Mouse (Mus musculus) right cerebral cortex, postnatal 36 days (tissue): ENCODE data around the gene Yars.

Experiments used
- DNase-seq, 2 experiments: peaks; one replicate each; pipeline ENCODE4 v3.0.0; 2022; ENCODE audit warnings: low spot score in 2 of 2, mixed read lengths in 1 of 2

Yars gene

DNA sequence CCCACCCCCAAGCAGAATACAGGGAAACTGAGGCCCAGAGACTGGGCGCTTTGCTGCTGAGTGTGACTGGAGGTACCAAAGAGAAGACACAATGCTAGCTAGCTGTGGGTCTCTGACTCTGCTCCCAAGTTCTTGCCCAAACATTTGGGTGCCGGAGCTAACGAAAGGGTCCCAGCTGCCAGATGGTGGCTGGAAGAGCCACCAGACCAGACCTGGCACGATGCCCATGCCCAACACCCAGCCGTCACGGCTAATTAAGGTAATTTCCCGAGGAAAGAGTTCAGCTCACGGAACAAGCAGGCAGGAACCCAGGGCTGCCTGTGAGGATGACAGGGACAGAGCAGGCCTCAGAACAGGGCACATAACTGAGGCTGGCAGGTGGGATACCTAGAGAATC lies 38.4 kb downstream of the Yars start:
- no peak for DNase-seq

DNA sequence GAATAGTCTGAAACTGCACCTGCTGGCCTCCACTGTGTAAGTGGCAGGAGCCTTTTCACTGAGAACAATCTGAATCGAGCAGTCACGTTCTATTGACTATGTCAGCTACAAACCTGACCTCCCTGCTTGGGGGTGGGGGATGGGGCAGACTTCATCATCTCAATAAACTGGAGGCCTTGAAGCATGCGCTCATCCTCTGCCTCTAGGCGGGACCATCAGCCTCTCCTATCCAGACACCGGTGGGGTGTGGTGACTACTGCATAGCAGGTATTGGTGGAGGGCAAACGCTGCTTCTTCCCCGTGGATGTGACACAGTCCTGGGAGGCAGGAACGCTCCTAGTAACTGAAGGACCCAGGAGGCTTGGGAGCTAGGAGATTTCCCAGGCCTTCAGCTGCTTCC lies 41.4 kb downstream of the Yars start:
- no peak for DNase-seq

DNA sequence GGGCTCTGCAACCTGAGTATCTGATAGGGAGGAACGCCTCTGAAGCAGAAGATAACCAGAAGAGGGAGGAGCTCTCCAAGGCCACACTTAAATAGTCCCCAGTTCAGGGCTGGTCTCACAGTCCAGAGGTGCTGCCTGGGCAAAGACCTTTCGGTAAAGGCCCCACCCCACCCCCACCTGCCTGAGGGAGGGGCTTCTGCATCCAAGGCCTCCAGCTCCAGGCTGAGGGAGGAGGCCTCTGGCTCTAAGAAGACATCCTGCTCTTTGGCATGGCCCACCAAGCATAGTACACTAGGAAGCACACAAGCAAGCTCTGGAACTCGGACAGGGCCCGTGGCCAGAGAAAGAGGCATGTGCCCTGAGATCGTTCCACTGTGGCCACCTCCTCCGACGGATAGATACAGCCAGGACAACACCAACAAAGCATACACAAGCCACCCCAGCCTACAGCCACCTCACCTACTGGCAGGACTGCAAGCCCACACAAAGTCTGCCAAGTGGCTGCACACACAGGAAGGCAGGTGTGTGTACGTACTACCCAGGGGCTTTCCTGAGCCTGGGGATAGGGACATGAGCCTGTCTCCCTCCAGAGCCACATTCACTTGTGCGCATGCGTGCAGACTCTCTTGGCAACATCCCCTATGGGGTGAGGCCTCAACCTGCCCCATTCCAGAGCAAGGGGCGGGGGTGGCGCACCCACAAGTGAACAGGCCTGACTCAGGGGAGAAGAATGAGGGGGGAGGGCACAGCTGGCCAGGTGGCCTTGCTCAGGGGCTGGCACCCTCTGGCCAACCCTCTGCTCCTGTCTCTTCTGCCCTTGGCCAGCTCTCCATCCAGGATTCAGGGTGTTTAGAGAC lies 42.3 kb downstream of the Yars start:
- no peak for DNase-seq

DNA sequence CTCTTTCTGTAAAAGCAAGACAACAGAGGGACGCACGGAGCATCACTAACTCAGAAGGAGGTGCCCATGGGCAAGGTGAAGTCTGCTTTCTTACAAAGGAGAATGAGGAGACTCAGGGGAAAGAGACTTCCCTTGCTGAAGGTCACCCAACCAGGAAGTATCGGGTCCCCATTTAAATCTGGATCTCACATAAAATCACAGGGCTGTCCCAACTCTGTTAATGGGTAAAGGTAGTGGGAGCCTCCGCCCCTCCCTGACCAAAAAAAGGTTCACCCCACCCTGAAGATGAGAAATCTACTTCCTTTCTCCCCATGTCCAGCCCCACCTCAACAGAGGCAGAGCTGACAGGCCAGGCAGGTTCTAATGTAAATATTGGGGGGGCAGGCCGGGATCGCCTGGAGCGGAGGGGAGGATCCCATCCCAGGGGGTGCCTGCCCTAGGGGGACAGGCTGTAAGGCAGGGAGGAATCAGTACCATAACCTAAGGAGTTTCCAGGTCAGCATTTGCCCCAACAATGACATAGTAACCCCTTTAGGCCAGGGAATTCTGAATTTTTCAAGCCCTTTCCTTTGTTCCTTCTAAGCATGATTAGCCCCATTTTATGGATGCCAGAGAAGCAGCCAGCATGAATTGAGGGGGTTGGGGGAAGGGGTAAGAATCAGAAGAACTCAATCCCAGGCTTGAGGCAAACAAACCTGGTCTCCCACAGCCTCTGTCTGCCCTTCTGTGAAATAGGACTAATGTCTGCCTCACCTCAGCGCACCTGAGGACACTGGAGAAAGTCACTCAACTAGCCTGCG lies 43.2 kb downstream of the Yars start:
- DNase-seq, result no peak

DNA sequence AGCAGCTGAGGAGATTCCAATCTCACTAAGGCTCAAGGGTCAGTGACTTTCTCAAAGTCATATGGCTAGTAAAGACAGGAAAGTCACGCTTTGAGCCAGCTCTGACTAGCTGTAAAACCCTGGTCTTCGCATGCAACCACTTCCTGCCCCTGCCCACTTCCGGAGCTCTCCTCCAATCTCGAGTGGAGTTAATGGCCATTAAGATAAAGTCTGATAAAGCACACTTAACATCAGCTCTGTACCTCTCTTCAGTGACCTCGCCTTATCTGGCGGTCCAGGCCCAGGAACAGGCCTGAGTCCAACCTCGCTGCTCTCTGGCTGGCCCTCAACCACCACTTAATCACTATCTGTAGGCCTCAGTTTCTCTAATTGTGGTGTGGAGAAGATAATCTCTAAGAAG lies 44.9 kb downstream of the Yars start:
- no peak for DNase-seq

DNA sequence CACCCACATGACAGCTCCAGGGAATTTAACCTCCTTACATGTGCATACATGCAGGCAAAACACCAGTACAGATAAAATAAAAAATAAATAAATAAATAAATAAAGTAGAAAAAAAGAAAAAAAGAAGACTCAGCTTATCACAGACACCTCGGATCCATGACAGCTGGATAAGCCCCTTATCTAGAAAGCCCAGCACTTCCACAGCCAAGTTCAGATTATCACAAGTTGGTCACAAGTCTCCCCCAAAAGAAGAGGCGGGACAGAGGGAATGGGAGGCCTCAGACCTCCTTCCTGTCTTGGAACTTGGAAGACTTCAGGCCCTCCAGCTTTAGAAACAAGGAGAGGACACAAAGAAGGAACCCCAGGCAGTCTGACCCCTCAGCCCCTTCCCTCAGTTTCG lies 45.6 kb downstream of the Yars start:
- no peak for DNase-seq

DNA sequence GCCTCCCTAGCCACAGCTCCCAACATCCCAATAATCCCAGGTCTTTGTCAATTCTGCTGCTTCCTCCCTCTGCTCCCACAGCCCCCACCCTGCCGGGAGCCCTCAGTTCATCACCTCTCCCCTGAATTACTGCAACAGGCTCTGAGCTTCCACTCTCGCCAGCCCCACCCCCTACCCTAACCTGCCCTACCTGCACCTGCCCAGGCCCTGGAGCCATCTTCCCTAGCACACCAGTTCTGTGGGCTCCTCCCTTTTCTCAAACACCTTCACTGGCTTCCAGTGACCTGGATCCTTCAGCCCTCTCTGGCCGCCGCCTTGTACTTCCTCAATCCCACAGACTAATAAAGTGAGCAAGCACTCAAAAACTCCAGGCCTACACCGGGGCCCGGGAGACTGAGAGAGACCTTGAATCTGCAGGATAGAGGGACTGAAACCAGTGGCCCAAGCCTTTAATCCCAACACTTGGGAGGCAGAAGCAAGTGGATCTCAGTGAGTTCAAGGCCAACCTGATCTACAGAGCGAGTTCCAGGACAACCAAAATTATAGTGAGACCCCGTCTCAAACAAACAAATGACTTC lies 46.8 kb downstream of the Yars start:
- DNase-seq, result no peak

DNA sequence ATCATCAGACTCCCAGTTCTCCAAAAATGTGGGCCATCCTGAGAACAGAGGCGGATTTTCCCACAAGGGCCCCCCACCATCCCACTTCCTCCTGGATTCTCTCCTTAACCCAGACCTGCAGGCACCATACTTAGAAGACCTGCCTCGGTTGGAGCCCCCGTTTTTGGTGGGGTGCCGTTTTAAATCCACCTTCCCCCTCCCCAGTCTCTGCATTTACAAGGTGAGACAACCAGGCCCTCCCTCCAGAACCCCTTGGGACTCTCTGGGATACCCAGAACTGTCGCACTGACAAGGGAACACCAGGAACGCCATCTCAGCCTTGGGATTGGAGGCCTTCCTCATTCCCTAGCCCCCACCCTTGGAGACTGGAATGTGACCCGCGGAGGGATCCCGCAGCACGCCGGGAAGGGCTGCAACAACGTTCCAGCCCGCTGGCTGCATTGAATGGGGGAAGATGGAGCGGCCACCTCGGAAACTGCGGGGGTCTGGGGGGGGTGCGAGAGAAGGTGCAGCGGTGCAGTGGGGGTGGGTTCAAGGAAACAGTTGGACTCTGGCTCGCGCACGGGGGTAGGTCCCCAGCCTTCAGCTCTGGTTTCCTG lies 48.4 kb downstream of the Yars start:
- no peak for DNase-seq

DNA sequence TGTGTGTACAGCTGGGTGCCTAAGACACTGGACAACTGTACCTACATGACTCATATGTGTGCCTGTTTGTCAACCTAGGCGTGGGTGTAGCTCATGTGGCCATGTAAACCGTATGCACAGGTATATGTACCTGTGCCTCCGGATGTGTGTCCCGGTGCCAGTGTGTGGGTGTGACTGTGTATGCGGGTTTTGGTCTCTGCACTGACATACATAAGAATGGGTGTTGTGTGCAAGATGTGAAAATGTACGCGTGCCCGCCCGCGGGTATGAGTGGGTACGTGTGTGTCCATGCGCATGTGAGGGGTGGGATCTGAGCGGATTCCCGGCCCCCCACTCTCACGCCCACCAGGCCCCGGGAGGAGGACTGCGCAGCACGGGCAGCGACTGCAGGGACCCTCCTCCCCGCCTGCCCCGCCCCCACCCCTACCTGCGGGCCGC lies 49.0 kb downstream of the Yars start:
- DNase-seq, result no peak

DNA sequence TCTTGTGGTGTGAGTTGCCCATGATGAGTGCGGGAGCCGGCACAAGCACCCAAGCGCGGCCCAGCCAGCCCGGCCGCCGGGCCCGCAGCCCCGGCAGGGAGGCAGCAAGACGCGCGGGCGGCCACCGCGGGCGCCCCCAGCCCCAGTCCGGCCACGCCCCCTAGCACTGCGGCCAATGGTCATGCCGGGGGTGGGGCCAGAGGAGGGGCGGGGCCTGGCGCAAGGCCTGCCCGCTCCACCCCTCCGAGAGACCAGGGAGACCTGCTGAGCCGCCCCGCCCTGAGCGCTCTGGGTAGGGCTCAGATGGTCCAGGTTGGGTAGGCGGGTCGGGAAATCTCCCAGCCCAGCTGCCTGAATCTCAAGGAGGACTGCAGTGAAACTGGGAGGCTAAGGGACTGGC lies 49.5 kb downstream of the Yars start:
- peak; percentile 66 to 67 for DNase-seq

DNA sequence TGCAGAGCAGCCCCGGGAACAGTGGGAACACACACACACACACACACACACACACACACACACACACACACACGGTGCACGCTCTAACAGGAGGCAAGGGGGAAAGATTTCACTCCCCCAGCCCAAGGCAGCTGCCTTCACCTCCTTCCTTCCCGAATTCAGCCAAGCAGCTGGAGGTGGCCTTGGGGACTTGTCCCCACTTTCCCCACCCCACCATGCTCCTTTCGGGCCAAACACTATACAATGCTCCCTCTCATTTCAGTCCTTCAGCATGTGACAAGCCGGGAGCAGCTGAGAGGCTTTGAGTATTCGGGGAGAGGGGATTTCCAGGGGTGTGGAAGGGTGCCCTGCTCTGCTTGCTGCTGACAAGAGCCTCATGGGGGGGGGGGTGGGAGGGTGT lies 52.3 kb downstream of the Yars start:
- DNase-seq, result no peak

DNA sequence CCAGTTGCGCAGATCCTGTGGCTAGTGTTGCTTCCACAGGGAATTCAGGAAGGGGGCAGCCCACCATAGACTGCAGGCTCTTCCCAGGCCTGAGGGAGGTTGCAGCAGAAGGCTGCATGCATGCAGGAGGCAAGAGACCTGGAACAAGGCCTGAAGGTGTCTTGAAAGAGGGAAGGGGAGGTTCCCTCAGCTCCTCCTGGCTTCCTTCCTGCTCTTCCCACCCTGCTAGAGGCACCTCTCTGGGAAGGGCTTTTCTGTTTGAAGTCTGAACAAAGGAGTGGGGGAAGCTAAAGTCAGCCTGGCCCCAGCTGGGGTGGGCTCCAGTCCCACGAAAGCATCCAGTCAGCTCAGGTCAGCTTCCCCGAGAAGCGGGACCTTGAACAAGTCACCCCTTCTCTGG lies 52.8 kb downstream of the Yars start:
- no peak for DNase-seq

DNA sequence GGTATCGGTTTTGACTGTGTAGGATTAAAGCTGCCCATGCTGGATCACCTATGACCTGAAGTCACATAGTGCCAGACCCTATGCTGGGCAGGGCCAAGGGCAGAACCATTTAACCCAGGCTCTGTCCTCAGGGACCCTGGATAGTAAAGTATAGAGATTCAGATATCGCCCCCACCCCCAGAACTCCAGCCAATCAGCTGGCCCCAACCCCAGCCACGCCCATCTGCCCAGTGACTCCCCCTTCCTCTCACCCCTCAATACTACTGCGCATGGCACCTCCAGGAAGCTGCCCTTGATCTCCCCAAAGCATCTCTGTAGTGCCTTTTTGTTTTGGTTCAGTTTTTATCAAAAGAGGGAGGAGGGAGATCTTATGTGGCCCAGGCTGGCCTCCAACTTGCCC lies 53.2 kb downstream of the Yars start:
- DNase-seq, result no peak

DNA sequence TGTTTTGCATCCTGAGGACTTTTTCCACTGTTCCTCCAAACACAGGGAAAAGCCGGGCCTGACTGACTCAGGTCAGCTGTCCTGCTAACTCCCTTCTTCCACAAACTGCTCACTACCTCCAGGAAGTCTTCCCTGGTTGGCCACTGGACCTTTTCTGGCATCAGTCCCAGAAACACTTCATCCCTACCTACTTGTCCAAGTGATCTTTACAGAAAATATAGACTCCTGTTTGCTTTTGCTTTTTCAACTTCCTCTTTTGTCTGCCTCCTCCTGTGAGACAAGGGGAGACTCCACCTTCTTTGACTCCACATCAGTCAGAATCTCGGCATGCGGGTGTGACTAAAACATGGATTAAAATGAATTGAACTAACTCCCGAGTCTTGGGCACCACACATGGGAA lies 55.2 kb downstream of the Yars start:
- DNase-seq, result no peak

DNA sequence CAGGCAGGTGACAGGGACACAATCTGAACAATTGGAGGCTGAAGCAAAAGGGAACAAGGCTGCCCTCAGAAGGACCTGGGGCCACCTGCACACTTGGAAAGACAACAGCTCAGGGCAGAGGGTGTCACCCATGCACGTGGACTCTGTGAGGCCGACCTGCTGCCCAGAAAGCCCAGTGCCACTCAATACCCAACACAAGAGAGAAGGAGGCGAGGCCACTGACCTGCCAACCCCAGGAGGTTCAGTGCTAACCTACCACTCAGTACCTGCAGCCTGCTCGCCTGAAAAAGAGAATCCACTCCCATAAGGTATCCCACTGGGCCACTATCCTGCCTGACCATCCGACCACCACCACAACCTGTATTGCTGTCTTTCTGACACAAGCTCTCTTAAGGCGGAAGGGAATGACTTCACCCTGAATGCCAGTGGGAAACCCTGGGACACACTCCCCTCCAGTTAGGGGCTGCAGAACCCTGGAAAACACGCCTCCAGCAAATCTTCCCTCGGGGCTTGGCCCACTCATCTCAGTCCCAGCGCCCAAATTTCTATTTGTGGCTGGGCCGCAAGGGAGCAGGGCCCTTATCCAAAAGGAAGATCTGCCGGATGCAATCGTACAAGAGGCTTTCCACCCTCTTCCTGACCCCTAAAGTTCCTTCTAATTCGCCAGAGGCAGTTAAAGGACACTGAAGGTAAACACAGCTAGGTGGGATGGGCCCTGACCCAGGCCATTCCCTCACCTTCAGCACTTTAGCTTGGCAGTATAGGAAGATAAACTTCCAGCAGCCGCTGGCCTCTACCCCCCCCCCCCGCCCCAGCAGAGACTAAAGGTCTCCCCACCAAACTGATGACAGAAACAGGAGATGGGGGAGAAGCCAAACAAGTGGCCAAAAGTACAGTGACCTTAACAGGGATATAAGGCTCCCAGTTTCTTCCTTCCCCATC lies 57.1 kb downstream of the Yars start:
- DNase-seq, result no peak

DNA sequence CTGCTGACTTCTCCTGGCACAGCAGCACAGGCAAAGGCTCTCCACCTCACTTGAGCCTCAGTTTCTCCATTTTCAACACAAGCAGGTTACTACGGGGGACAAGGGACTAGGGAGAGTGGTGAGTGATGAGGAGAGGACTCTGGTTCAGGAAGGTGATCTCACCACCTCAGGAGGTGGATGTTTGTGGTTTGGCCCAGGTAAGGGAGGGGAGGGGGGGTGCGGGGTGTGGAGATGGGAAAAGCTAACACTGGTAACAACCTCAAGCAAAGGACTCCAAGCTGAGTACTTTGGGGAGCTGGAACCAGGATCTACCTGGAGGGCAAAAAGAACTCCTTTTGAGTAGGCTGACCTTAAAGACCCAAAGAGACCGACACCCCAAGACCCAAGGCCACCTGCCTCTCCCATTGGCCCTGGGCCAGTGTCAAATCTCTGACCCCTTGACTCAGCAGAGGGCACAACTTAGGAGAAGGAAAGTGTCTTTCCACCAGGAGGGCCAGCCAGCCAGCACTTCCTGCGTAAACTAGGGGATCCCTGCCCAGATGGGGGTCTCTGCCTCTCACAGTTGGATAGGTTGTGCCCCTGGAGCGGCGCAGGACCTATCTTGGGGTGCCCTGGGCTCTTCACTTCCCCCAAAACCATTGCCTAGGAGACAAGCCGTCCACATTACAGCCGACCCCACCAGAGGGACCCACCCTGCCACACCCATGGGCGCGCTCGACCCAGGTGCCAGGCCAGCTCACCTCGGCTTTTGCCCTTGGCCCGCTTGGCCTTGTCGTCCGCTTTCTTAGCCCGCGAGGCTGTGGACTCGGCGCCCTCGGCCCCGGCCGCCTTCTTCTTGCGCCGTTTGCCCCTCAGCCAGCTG lies 58.1 kb downstream of the Yars start:
- no peak for DNase-seq

DNA sequence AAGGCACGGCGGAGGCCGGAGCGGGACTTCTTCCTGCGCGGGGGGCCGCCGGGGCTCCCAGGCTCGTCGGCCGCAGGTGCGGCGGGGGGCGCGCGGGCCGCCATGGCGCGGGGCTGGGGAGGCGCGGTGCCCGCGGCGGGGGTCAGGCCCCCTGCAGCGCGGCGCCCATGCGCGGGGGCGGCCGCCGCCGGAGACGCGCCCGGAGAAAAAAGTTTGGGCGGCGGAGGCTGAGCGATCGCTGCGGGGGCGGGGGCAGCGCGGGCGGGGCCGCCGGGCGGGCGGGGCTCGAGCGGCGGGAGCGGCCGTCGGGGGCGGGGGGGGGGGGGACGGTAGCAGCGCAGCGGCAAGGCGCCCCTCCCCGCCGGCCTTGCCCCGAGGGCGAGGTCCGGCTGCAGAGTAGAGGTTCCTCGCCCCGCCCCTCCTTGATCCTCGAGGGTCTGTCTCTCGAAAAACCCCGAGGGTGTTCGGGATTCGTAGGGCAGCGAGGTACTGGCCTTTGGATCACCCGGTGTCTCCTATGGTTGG lies 58.7 kb downstream of the Yars start:
- no peak for DNase-seq

DNA sequence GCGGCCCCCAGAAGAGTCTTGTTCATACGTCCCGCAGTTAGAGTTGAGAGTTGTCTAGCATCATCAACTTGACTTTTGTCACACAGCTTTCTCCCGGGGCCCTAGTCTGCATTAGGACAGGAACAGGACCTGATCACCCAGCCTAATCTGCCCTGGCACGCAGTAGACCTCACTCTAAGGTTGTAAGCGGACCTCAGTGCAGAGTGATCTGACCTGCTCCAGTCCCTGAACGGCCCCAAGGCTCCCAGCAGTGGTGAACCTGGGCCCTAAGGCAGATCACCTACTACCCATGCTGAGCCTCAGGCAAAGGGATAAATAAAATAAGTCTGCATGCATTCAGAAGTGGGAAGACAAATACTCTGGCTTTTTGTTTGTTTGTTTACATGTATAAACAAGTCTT lies 59.7 kb downstream of the Yars start:
- no peak for DNase-seq

DNA sequence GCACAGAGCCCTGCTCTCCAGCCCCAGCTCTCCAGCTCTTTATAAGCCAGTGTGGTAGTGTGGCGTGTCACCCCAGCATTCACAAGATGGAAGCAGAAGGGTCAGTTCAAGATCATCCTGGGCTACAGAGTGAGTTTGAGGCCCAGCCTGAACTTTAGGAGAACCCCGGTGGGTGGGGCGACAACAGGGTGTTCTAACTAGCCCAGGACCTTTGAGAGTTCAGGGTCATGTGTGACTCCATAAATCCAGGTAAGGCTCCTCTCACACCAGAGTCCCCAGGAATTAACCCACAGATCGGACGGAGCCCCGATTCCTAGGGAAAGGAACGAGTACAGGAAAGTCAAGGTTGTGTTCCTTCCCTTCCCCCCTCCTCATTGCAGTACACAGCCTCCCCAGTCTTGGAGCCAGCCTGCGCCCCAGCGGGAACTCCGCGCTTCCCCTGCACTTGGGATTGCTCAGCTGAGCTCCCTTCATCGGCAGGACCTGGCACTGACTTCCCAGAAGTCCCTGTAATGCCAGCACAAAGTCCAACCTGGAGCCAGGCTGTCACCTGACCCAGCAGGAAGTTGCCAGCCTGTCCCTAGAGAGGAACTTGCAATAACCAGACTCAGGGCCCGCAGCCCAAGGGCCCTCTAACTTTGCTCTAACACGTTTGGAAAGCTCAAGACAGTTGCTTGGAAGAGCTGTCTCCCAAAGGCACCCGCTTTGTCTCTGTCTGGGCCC lies 61.4 kb downstream of the Yars start:
- DNase-seq, result no peak
